Mouse (Mus musculus) embryonic facial prominence, embryonic 10.5 days (tissue): ENCODE results near the gene Pcdh9. TPM values are rescaled to one million over a fixed set of nuclear protein-coding genes. Genes with fewer than 3 reads are reported as not detected.

Experiments used
- DNase-seq: peaks from one replicate; pipeline ENCODE4 v3.0.0-alpha.2; 2017; ENCODE audit warnings: low spot score
- H3K27ac ChIP-seq: fragments of 300-500 bp; sonication (generic); replicated peaks from 2 replicates; pipeline ENCODE4 v1.5.1; 2016; ENCODE audit warnings: mild to moderate bottlenecking
- H3K27me3 ChIP-seq: fragments of 300-500 bp; sonication (generic); replicated peaks from 2 replicates; pipeline ENCODE4 v1.6.1; 2016; ENCODE audit warnings: low read depth, mild to moderate bottlenecking; ENCODE audit not compliant: poor library complexity, severe bottlenecking
- H3K36me3 ChIP-seq: fragments of 300-500 bp; sonication (generic); replicated peaks from 2 replicates; pipeline ENCODE4 v1.6.1; 2016; ENCODE audit warnings: mild to moderate bottlenecking, moderate library complexity
- H3K4me1 ChIP-seq: fragments of 300-500 bp; sonication (generic); 2 replicates; pipeline ENCODE4 v1.6.1; 2016
- H3K4me3 ChIP-seq: fragments of 300-500 bp; sonication (generic); 2 replicates; pipeline ENCODE4 v1.5.1; 2016; ENCODE audit warnings: mild to moderate bottlenecking, moderate library complexity
- H3K9me3 ChIP-seq: fragments of 300-500 bp; sonication (generic); 2 replicates; pipeline ENCODE4 v1.6.1; 2016; ENCODE audit warnings: mild to moderate bottlenecking
- WGBS: fragments of 180-500 bp; shearing (Covaris S2); methylation state at CpG from one replicate; pipeline ENCODE4 v1.1.7; 2016; 5-methylcytosine and 5-hydroxymethylcytosine counted together
- polyA plus RNA-seq: library from polyadenylated mRNA; unstranded; fragments of >200 nt; fragmentation: Nextera tagmentation; extraction: Ambion mirVana; gene quantifications from 2 replicates; pipeline ENCODE4 v1.2.1, GENCODE M21; 2016

Gene Pcdh9
- polyA plus RNA-seq, 1 experiment from 2014 or later: 15.3 TPM

DNA sequence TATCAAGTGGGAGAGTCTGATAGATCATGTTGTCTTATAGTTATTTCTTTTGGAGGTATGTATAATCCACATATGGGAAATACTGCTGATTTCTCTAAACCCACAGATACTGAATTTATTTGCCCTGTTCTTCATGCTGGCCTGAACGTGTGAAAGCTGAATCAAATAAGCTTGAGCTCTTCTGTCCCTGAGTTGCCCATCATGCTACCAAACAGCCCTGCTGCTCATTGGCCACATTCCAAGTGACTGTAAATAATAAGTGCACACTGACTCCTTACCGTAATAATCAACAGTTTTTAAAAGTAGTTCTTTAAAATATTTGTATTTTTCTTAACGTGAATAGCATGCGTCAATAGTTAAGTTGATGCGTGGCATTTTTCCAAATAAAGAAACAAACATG, 370.3 kb downstream of the Pcdh9 start:
- Histone ChIP-seq H3K27ac (no peak overlapping the region), H3K4me3 (no peak overlapping the region), H3K9me3 (no peaks in the 10 kb centered on the region), H3K27me3 (no peaks in the 10 kb centered on the region), H3K4me1 (peaks cover 8% of the 10 kb centered on the region; the same call in 1 of the 2 replicates), H3K36me3 (no peaks in the 10 kb centered on the region)
- no peak for DNase-seq
- 90% methylated on average over 5 of the region's 5 CpGs for WGBS

DNA sequence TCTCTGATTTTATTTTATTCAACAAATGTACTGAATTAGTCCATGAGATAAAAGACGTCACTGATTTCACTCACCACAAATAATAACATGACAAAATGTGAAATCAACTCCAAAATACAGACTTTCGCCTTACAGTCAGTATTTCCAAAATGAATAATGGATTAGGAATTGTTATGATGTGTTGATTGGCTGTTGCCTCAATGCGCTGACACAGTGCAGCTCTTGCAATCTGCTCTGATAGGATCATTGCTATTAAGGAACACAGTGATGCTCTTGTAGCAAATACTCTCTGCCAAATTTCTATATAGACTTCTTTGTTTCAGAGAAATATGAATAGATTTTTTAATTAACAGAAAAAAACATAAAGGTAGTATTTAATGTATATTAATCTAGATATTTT, 373.8 kb downstream of the Pcdh9 start:
- H3K36me3 ChIP-seq: no peaks in the 10 kb centered on the region
- H3K4me3 ChIP-seq: no peak overlapping the region
- H3K9me3 ChIP-seq: no peaks in the 10 kb centered on the region
- no peak overlapping the region for H3K27ac ChIP-seq
- no peak for DNase-seq
- H3K4me1 ChIP-seq: no peaks in the 10 kb centered on the region
- 87% methylated on average over 3 of the region's 3 CpGs for WGBS
- H3K27me3 ChIP-seq: no peaks in the 10 kb centered on the region

DNA sequence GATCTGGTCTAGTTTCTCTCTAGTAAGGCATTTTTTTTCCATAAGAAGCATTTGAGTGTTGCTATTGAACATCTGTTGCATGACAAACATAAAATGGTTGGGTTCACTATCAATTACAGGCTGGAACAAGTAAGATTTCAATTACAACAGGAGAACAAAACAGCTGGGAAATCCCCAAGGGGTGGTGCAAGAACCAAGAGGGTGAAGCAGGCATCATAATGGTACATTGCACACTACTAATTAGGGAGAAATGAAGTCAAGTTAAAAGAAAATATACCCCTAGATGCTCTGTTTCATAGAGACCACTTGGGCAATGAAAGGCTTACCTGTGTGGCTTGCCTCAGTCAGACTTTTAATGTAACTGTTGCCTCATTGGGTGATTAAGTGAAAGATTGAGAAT, 384.4 kb downstream of the Pcdh9 start:
- no peaks in the 10 kb centered on the region for H3K27me3 ChIP-seq
- H3K9me3 ChIP-seq: no peaks in the 10 kb centered on the region
- no peak overlapping the region for H3K27ac ChIP-seq
- H3K4me3 ChIP-seq: no peak overlapping the region
- no peaks in the 10 kb centered on the region for H3K36me3 ChIP-seq
- DNase-seq: no peak
- no peaks in the 10 kb centered on the region for H3K4me1 ChIP-seq

- Histone ChIP-seq H3K4me1 (peaks cover 6% of the 10 kb centered on the region), H3K27ac (no peak overlapping the region), H3K4me3 (no peak overlapping the region), H3K9me3 (no peaks in the 10 kb centered on the region), H3K27me3 (no peaks in the 10 kb centered on the region), H3K36me3 (no peaks in the 10 kb centered on the region)
- WGBS: 50% methylated on average over 13 of the region's 13 CpGs
- DNase-seq: peak; percentile 17
Observed at GRCm38 (mm10) chr14:93498813-93499690, 391.4 kb downstream of the Pcdh9 start.

- WGBS: 86% methylated on average over 2 of the region's 2 CpGs
- no peaks in the 10 kb centered on the region for H3K27me3 ChIP-seq
- H3K4me3 ChIP-seq: no peak overlapping the region
- H3K36me3 ChIP-seq: no peaks in the 10 kb centered on the region
- no peak overlapping the region for H3K27ac ChIP-seq
- H3K9me3 ChIP-seq: no peaks in the 10 kb centered on the region
- H3K4me1 ChIP-seq: no peaks in the 10 kb centered on the region
- DNase-seq: no peak
Observed at GRCm38 (mm10) chr14:93474991-93475390, 415.5 kb downstream of the Pcdh9 start.

GRCm38 (mm10) chr14:93472494-93472893, 418.0 kb downstream of the Pcdh9 start:
- H3K27ac ChIP-seq: no peak overlapping the region
- DNase-seq: no peak
- no peaks in the 10 kb centered on the region for H3K4me1 ChIP-seq
- H3K4me3 ChIP-seq: no peak overlapping the region
- H3K9me3 ChIP-seq: no peaks in the 10 kb centered on the region
- H3K36me3 ChIP-seq: no peaks in the 10 kb centered on the region
- 87% methylated on average over 8 of the region's 8 CpGs for WGBS
- no peaks in the 10 kb centered on the region for H3K27me3 ChIP-seq

DNA sequence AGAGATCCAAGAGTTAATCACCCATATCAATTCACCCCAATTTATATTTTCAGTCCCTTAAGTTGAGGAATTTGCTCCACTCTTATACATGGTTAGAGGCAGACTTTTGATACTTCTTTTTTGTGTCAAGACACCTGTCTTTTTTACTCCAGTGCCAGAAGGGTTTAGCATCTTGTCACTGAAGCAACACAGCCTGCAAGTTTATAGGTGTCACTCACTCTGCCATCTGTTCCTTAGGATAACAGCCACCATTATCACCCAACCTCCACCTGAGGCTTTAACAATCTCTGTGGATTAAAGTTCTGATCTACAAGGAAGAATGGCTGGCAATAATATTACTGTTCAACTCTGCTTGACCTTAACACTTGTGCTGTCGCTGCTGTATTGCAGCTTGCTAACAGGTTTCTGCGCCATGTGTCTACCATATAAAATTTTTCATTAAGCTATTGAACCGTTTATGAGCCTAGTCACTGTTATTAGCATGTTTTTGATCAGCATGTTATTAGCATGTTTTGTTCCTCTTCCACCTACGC, 427.1 kb downstream of the Pcdh9 start:
- Histone ChIP-seq H3K9me3 (no peaks in the 10 kb centered on the region), H3K27me3 (no peaks in the 10 kb centered on the region), H3K4me3 (no peak overlapping the region), H3K36me3 (no peaks in the 10 kb centered on the region), H3K4me1 (no peaks in the 10 kb centered on the region), H3K27ac (no peak overlapping the region)
- 92% methylated on average over 4 of the region's 4 CpGs for WGBS
- DNase-seq: no peak

DNA sequence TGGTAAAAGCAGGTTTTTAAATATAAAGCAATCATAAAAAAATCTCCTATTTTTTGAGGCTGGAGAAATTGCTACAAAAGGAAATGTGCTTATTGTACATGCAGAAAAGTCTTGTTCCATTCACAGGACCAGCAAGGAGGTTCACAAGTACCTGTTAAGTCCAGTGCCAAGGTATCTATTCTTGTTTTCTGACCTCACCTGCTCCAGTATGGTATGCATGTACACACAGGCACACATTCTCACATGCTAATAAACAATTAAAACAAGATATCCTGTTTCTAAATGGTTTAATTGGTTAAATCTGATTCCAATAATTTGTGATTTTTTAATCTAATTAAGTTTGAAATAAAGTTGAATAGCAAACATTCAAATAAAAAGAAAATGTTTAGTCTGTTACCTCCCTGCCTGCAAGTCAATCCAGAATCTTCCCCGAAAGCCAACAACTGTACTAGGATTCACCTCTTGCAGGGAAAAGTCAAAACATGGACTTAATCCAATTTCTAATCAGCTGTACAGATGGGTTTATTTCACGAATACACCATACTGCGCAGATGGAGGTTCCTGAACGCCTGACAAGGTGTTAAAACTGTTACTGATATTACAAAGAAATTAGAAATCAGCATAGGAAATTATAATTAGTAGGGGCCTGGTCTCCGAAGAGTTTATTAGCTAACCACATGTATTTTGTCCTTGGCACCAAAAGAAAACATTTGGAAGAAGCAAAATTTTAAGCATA, 439.4 kb downstream of the Pcdh9 start:
- 88% methylated on average over 5 of the region's 5 CpGs for WGBS
- Histone ChIP-seq H3K9me3 (no peaks in the 10 kb centered on the region), H3K36me3 (no peaks in the 10 kb centered on the region), H3K27ac (no peak overlapping the region), H3K4me1 (no peaks in the 10 kb centered on the region), H3K27me3 (no peaks in the 10 kb centered on the region), H3K4me3 (no peak overlapping the region)
- no peak for DNase-seq

DNA sequence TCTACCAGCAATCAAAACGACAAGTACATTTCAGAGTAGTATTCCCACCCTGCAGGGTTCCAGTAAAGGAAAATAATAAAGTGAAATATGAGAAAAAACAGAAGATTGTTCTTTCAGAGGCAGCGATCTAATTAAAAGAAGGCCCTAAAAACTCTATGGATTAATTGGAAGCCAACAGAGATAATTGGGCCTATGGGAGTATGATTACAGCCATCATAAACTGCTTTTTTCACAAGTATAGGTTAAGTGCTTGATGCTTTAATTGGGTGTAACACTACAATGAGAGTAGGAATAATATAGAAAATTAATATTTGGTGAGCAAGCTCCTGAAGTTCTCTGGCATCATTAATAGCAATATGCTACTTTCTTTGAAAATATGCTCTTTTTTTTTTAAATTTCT, 448.6 kb downstream of the Pcdh9 start:
- 78% methylated on average over 2 of the region's 2 CpGs for WGBS

GRCm38 (mm10) chr14:93437226-93437625, 453.3 kb downstream of the Pcdh9 start:
- WGBS: 81% methylated on average over 1 of the region's 1 CpGs
- Histone ChIP-seq H3K27me3 (no peaks in the 10 kb centered on the region), H3K4me3 (no peak overlapping the region), H3K9me3 (no peaks in the 10 kb centered on the region), H3K4me1 (no peaks in the 10 kb centered on the region), H3K36me3 (no peaks in the 10 kb centered on the region), H3K27ac (no peak overlapping the region)
- no peak for DNase-seq

More for the DNA sequence above, 448.6 kb downstream of the Pcdh9 start:
- H3K4me3 ChIP-seq: no peak overlapping the region
- no peak overlapping the region for H3K27ac ChIP-seq
- no peaks in the 10 kb centered on the region for H3K36me3 ChIP-seq
- no peak for DNase-seq
- no peaks in the 10 kb centered on the region for H3K4me1 ChIP-seq
- no peaks in the 10 kb centered on the region for H3K9me3 ChIP-seq
- H3K27me3 ChIP-seq: no peaks in the 10 kb centered on the region

DNA sequence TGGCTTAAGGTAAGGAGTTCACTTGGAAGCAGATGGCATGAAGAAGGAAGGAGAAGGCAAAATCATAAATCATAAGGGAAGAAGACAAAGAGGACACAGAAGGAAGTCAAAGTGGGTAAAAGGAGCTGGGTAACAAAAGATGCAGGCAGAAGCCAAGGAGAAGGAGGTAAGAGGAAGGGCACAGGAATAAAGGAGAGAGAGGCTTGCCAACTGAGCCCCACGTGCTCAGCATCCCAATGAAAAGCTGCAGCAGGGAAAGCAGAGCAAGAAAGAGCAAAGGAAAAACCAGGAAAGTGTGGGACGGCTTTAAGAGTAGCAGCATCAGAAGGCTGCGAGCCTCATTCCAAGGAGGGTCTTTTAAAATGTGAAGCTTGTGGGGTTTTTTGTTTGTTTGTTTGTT, 473.7 kb downstream of the Pcdh9 start:
- Histone ChIP-seq H3K4me1 (no peaks in the 10 kb centered on the region), H3K27ac (no peak overlapping the region), H3K27me3 (no peaks in the 10 kb centered on the region), H3K36me3 (no peaks in the 10 kb centered on the region), H3K4me3 (no peak overlapping the region), H3K9me3 (no peaks in the 10 kb centered on the region)
- WGBS: 66% methylated on average over 3 of the region's 3 CpGs
- DNase-seq: no peak

DNA sequence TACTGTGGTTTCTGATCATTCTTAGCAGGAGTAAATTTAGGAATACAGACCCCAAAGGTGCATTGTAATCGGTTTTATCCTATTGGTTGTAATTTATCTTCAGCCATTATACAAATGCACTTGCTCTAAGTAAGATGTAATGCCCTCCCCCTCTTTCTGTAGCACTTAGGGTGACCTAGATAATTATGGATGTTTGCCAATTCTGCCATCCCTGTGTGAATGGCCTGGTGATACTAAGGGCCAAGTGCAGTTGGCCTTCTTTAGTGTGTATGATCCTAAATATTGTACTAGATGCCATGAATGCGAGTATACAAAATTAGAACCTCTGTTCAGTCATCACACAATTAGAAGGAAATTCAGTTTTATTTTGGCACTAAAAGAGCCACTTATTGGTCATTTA, 475.0 kb downstream of the Pcdh9 start:
- DNase-seq: no peak
- Histone ChIP-seq H3K4me3 (no peak overlapping the region), H3K9me3 (no peaks in the 10 kb centered on the region), H3K4me1 (no peaks in the 10 kb centered on the region), H3K27me3 (no peaks in the 10 kb centered on the region), H3K36me3 (no peaks in the 10 kb centered on the region), H3K27ac (no peak overlapping the region)
- 82% methylated on average over 2 of the region's 2 CpGs for WGBS

DNA sequence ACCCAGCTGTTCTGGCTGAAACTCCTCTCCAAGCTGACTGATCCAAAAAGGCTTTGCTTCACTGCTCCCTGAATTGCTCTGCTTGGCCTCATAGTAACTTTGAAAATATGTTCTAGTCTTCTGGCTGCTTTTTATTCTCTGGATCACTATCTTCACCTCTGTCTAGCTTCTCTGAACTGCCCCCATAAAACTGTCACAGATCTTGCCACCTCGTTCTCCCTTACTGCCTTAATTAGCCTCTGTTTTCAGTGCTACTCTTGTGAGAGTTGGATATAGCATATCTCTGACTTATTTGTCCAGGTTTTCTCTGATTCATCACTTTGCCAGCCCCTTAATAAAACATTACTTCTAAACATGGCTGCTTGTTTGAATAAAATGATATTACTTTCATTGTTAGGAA, 481.2 kb downstream of the Pcdh9 start:
- WGBS: 72% methylated on average over 1 of the region's 1 CpGs
- no peak overlapping the region for H3K4me3 ChIP-seq
- H3K4me1 ChIP-seq: no peaks in the 10 kb centered on the region
- H3K27ac ChIP-seq: no peak overlapping the region
- DNase-seq: no peak
- no peaks in the 10 kb centered on the region for H3K36me3 ChIP-seq
- no peaks in the 10 kb centered on the region for H3K9me3 ChIP-seq
- no peaks in the 10 kb centered on the region for H3K27me3 ChIP-seq
